Mouse (Mus musculus) 416B (cell line): ENCODE data around the gene Mettl7a1.
"Not testable (repeated sequence)": the region's sequence is repeated elsewhere in the genome, so short reads cannot be mapped to it uniquely, and the experiment has no call there.

Source experiments
- DNase-seq: peaks from one replicate; pipeline ENCODE4 v3.0.0; 2011; ENCODE audit warnings: low read depth

Gene Mettl7a1

GRCm38 (mm10) chr15:100300499-100300898 is 3.4 kb upstream of the Mettl7a1 start:
- no peak for DNase-seq

- DNase-seq: no peak
These were observed 2.4 kb upstream of the Mettl7a1 start for GRCm38 (mm10) chr15:100301556-100301955.

- peak; percentile 37 for DNase-seq
These were observed 417 bp upstream of the Mettl7a1 start for GRCm38 (mm10) chr15:100303428-100304018.

- DNase-seq: no peak
These were observed 2.3 kb downstream of the Mettl7a1 start for GRCm38 (mm10) chr15:100306201-100306600.

- peak; percentile 87 for DNase-seq
These were observed 3.6 kb downstream of the Mettl7a1 start for GRCm38 (mm10) chr15:100307438-100308096.

GRCm38 (mm10) chr15:100312346-100312745 is 8.4 kb downstream of the Mettl7a1 start:
- DNase-seq: peak; percentile 81

- DNase-seq: no peak
These were observed 10.7 kb downstream of the Mettl7a1 start for GRCm38 (mm10) chr15:100314448-100315145.

GRCm38 (mm10) chr15:100318014-100318671 is 14.2 kb downstream of the Mettl7a1 start:
- not testable (repeated sequence) for DNase-seq

GRCm38 (mm10) chr15:100319884-100320283 is 15.9 kb downstream of the Mettl7a1 start:
- no peak for DNase-seq

GRCm38 (mm10) chr15:100320295-100320905 is 16.5 kb downstream of the Mettl7a1 start:
- DNase-seq: no peak

- peak; percentile 70 for DNase-seq
These were observed 17.2 kb downstream of the Mettl7a1 start for GRCm38 (mm10) chr15:100321134-100321533.

- peak; percentile 41 for DNase-seq
These were observed 20.2 kb downstream of the Mettl7a1 start for GRCm38 (mm10) chr15:100324021-100324591.

- DNase-seq: no peak
These were observed 21.3 kb downstream of the Mettl7a1 start for GRCm38 (mm10) chr15:100325235-100325634.

- DNase-seq: peak; percentile 46
These were observed 24.1 kb downstream of the Mettl7a1 start for GRCm38 (mm10) chr15:100328089-100328488.

- DNase-seq: not testable (repeated sequence)
These were observed 25.4 kb downstream of the Mettl7a1 start for GRCm38 (mm10) chr15:100329336-100329735.

- DNase-seq: no peak
These were observed 26.8 kb downstream of the Mettl7a1 start for GRCm38 (mm10) chr15:100330739-100331138.

GRCm38 (mm10) chr15:100332077-100332961 is 28.4 kb downstream of the Mettl7a1 start:
- DNase-seq: not testable (repeated sequence)

- DNase-seq: no peak
These were observed 30.7 kb downstream of the Mettl7a1 start, which contains the start of gene Mettl7a3 for GRCm38 (mm10) chr15:100334629-100335028. Mettl7a3 (plus strand) TSS chr15:100334929.

GRCm38 (mm10) chr15:100337328-100337727 is 33.4 kb downstream of the Mettl7a1 start:
- not testable (repeated sequence) for DNase-seq

GRCm38 (mm10) chr15:100337847-100338246 is 33.9 kb downstream of the Mettl7a1 start:
- peak; percentile 80 for DNase-seq
